Mouse (Mus musculus) embryonic facial prominence, embryonic 11.5 days (tissue): ENCODE results near the gene Tbl2. TPM values are rescaled to one million over a fixed set of nuclear protein-coding genes. Genes with fewer than 3 reads are reported as not detected.

Experiments
- ATAC-seq: fragments of 200-750 bp; cut with Nextera tagmentation; replicated peaks from 2 replicates; pipeline ENCODE4 v1.8.0; 2017; ENCODE audit warnings: low read depth; ENCODE audit not compliant: insufficient number of reproducible peaks, low FRiP score, low TSS enrichment
- DNase-seq: peaks from one replicate; pipeline ENCODE4 v3.0.0-alpha.2; 2015; ENCODE audit warnings: low spot score
- H3K27ac ChIP-seq: fragments of 300-500 bp; sonication (generic); replicated peaks from 2 replicates; pipeline ENCODE4 v1.5.1; 2014; ENCODE audit warnings: mild to moderate bottlenecking, low read depth, low read length, control low read depth
- H3K27me3 ChIP-seq: fragments of 300-500 bp; sonication (generic); 2 replicates; pipeline ENCODE4 v1.6.1; 2014; ENCODE audit warnings: mild to moderate bottlenecking, low read length, moderate library complexity, mixed read lengths; ENCODE audit not compliant: control insufficient read depth, insufficient read depth
- H3K36me3 ChIP-seq: fragments of 300-500 bp; sonication (generic); replicated peaks from 2 replicates; pipeline ENCODE4 v1.6.1; 2014; ENCODE audit warnings: low read depth, mild to moderate bottlenecking, low read length, moderate library complexity, mixed read lengths; ENCODE audit not compliant: control insufficient read depth, insufficient read depth
- H3K4me1 ChIP-seq: fragments of 300-500 bp; sonication (generic); 2 replicates; pipeline ENCODE4 v1.6.1; 2014; ENCODE audit warnings: low read length, mixed read lengths; ENCODE audit not compliant: control insufficient read depth, insufficient read depth
- H3K4me2 ChIP-seq: fragments of 300-500 bp; sonication (generic); 2 replicates; pipeline ENCODE4 v1.6.1; 2014; ENCODE audit warnings: low read depth, mild to moderate bottlenecking, control low read depth, low read length, moderate library complexity
- H3K4me3 ChIP-seq: fragments of 300-500 bp; sonication (generic); 2 replicates; pipeline ENCODE4 v1.5.1; 2014; ENCODE audit warnings: low read depth, low read length, control low read depth
- H3K9ac ChIP-seq: fragments of 300-500 bp; sonication (generic); replicated peaks from 2 replicates; pipeline ENCODE4 v1.6.1; 2014; ENCODE audit warnings: mild to moderate bottlenecking, control low read depth, low read length
- H3K9me3 ChIP-seq: fragments of 300-500 bp; sonication (generic); replicated peaks from 2 replicates; pipeline ENCODE4 v1.6.1; 2016; ENCODE audit warnings: mild to moderate bottlenecking, low read length, inconsistent platforms, mixed read lengths; ENCODE audit not compliant: control insufficient read depth
- WGBS: fragments of 180-500 bp; shearing (Covaris S2); extraction: QIAGEN DNeasy Blood & Tissue Kit; methylation state at CpG from one replicate; pipeline ENCODE4 v1.1.7; 2014; 5-methylcytosine and 5-hydroxymethylcytosine counted together
- polyA plus RNA-seq: library from polyadenylated mRNA; unstranded; fragments of >200 nt; fragmentation: Nextera tagmentation; extraction: Ambion mirVana; gene quantifications from 2 replicates; pipeline ENCODE4 v1.2.1, GENCODE M21; 2014

The Tbl2 gene
- polyA plus RNA-seq, 1 experiment from 2014 or later: 20.8 TPM

DNA sequence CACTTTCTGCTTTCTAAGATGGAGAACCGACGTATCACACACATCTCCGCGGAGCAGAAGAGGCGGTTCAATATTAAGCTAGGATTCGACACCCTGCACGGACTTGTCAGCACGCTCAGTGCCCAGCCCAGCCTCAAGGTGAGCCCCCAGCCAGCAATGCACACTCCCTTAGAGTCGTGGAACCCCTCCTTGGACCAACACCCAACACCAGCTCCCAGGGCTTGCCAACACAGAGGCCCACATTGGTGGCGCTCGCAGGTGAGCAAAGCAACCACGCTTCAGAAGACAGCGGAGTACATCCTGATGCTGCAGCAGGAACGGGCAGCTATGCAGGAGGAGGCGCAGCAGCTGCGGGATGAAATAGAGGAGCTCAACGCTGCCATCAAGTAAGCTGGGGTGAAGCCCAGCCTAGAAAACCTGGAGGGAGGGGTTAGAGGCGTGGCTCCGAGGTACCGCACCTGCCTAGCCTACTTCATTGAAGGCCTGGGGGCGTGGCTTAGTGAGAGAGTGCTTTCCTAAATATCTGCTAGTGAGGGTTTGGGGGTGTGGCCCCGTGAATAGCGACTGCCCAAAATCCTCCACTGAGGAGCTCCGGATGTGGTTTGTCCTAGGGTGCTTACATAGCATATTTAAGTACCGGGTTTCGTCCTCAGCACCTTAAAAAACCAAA lies 15.6 kb upstream of the Tbl2 start:
- H3K27me3 ChIP-seq: peaks cover 25% of the 10 kb centered on the region
- ATAC-seq: no peak; the same call in 1 of the 2 replicates
- H3K9ac ChIP-seq: no peak overlapping the region
- DNase-seq: peak; percentile 51
- H3K4me1 ChIP-seq: no peaks in the 10 kb centered on the region
- 4% methylated on average over 26 of the region's 26 CpGs for WGBS
- no peaks in the 10 kb centered on the region for H3K36me3 ChIP-seq
- no peak overlapping the region for H3K4me3 ChIP-seq
- H3K27ac ChIP-seq: no peak overlapping the region
- no peak overlapping the region; the same call in 1 of the 2 replicates for H3K4me2 ChIP-seq
- H3K9me3 ChIP-seq: no peaks in the 10 kb centered on the region

DNA sequence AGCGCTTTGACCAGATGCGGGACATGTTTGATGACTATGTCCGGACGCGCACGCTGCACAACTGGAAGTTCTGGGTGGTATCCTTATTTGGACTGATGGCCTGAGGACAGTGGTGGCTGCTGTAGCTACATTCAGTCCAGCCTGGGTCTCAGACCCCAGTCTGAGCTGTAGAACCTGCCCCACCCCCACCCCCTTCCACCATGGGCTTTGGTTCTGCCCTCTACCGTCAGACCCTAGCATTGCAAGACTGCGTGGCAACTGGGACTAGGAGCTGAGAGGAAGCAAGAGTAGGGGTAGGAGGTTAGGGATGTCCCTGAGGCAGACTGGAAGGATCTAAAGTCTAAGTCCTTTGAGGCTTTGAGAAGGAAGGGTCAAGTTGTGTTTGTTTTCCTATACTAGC lies 14.9 kb upstream of the Tbl2 start:
- Histone ChIP-seq H3K9me3 (no peaks in the 10 kb centered on the region), H3K4me1 (no peaks in the 10 kb centered on the region), H3K27me3 (peaks cover 25% of the 10 kb centered on the region), H3K27ac (no peak overlapping the region), H3K9ac (no peak overlapping the region), H3K36me3 (no peaks in the 10 kb centered on the region), H3K4me2 (no peak overlapping the region), H3K4me3 (no peak overlapping the region)
- DNase-seq: peak; percentile 61
- ATAC-seq: no peak
- WGBS: 1% methylated on average over 8 of the region's 8 CpGs

DNA sequence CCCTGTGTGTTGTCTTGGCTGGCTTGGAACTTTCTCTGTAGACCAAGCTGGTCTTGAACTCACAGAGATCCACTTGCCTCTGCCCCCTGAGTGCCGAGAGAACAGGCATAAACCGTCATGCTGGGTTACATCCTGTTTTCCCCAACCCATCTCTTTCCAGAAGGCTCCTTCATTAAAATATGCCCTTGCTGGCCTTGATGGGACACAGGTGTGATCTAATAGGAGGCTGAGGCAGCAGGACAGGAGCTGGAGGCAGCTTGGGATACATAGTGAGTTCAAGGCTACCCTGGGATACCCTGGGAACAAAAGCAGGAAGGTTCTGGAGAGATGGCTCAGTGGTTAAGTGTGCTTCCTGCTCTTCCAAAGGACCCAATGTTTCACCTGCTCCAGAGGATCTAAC lies 9.6 kb upstream of the Tbl2 start:
- H3K27ac ChIP-seq: no peak overlapping the region

DNA sequence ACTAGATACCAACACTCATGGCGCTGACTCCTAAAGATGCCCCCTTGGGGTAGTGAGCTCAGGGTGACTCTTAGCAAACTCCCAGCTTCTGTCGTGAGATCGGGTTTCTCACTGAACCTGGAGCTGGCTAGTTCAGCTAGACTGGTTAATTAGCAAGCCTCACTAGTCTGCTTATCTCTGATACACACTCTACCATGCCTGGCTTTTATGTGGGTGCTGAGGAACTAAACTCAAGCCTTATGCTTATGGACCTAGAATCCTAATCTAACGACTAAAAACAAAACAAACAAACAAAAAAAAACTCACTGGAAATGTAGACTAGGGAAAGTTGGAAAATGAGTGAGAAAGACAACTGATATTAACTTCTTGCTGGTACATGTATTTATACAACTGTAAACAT lies 5.0 kb upstream of the Tbl2 start:
- DNase-seq: no peak
- Histone ChIP-seq H3K4me2 (no peak overlapping the region), H3K36me3 (no peaks in the 10 kb centered on the region), H3K9me3 (no peaks in the 10 kb centered on the region), H3K27ac (no peak overlapping the region), H3K27me3 (no peaks in the 10 kb centered on the region), H3K4me3 (no peak overlapping the region), H3K9ac (no peak overlapping the region), H3K4me1 (no peaks in the 10 kb centered on the region)
- 57% methylated on average over 4 of the region's 4 CpGs for WGBS
- no peak for ATAC-seq

More for the DNA sequence above, 9.6 kb upstream of the Tbl2 start:
- ATAC-seq (no peak), DNase-seq (no peak)
- Histone ChIP-seq H3K4me1 (no peaks in the 10 kb centered on the region), H3K36me3 (no peaks in the 10 kb centered on the region), H3K4me3 (no peak overlapping the region), H3K4me2 (no peak overlapping the region), H3K9ac (no peak overlapping the region), H3K27me3 (no peaks in the 10 kb centered on the region), H3K9me3 (no peaks in the 10 kb centered on the region)
- 59% methylated on average over 2 of the region's 2 CpGs for WGBS

DNA sequence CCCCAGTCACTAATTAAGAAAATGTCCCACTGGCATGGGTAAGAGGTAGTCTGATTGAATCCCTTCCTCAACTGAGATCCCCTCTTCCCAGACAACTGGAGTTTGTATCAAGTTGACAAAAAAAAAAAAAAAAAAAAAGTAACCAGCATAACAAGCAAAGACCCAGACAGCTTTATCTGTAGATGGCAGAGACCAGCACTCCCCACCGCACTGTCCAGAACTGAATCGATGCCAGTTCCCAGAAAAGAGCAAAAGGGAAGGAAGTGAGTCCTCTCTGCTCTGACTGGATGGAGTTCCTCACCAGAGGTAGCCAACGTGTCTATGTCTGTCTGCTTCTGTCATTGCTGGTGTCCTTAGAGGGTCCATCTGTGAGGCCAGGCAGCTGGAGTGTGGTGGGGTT lies 3.9 kb upstream of the Tbl2 start:
- Histone ChIP-seq H3K9me3 (no peaks in the 10 kb centered on the region), H3K4me3 (no peak overlapping the region), H3K36me3 (no peaks in the 10 kb centered on the region), H3K9ac (no peak overlapping the region), H3K4me1 (no peaks in the 10 kb centered on the region; the same call in 1 of the 2 replicates), H3K27ac (no peak overlapping the region), H3K27me3 (no peaks in the 10 kb centered on the region), H3K4me2 (no peak overlapping the region)
- DNase-seq (no peak), ATAC-seq (no peak)
- WGBS: 89% methylated on average over 3 of the region's 3 CpGs

DNA sequence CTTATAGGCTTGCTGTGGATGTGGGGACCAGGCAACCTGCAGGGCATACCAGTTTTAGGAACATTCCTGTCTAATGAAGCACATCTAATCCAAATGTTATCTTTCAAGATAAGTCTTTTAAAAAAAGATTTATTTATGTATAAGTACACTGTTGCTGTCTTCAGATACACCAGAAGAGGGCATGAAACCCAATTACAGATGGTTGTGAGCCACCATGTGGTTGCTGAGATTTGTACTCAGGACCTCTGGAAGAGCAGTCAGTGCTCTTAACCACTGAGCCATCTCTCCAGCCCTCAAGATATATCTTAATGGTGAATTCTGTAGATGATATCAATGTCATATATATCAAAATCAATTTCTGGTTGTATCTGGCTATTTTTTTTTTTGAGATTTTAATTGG lies 3.5 kb upstream of the Tbl2 start:
- H3K4me1 ChIP-seq: no peaks in the 10 kb centered on the region; the same call in 1 of the 2 replicates

DNA sequence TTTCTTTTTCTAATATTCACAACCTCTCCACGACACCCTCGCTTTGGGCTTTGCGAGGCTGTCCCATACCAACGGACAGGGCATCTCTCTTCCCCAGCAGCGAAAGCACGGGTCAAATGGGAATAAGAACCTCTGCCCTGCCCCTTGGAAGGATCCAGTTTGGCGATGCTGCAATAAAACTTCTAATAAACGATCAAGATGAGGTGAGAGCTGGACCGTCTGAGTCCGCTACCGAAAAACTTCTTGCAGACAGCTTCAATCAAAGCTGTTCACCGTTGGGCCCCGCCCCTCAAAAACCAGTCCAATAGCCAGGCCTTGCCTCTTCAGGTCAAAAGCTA lies 773 bp upstream of the Tbl2 start:
- no peaks in the 10 kb centered on the region for H3K9me3 ChIP-seq
- ATAC-seq: peak; percentile 2; the same call in 1 of the 2 replicates
- H3K9ac ChIP-seq: peak overlapping the region; percentile 60
- H3K4me3 ChIP-seq: peak overlapping the region; percentile 74
- no peaks in the 10 kb centered on the region; the same call in 1 of the 2 replicates for H3K4me1 ChIP-seq
- no peaks in the 10 kb centered on the region for H3K36me3 ChIP-seq
- H3K4me2 ChIP-seq: peak overlapping the region; percentile 53
- under 1% methylated on average over 13 of the region's 13 CpGs for WGBS
- no peaks in the 10 kb centered on the region for H3K27me3 ChIP-seq
- H3K27ac ChIP-seq: no peak overlapping the region; the same call in 1 of the 2 replicates
- DNase-seq: no peak

More for the DNA sequence above, 3.5 kb upstream of the Tbl2 start:
- no peak for ATAC-seq
- H3K9me3 ChIP-seq: no peaks in the 10 kb centered on the region
- H3K36me3 ChIP-seq: no peaks in the 10 kb centered on the region
- H3K4me2 ChIP-seq: no peak overlapping the region
- H3K27me3 ChIP-seq: no peaks in the 10 kb centered on the region
- no peak for DNase-seq
- no peak overlapping the region for H3K27ac ChIP-seq
- H3K4me3 ChIP-seq: no peak overlapping the region
- H3K9ac ChIP-seq: no peak overlapping the region

DNA sequence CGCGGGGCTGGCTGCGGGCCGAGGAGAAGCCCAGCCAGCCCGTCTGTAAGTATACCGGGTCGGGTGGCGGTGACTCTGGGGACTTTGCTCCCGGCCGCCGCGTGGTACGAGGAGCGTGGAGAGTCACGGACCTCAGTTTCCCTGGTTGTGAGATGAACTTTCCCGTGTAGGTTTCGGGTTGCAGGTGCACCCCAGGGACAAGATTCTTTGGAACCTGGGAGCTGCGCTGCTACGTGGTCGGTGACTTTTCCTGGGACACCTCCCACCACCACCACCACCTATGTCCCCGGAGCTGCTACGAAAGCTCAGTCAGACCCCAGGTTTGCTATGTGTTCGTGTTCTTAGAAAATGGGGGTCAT lies 342 bp downstream of the Tbl2 start:
- no peaks in the 10 kb centered on the region for H3K27me3 ChIP-seq
- WGBS: 0% methylated on average over 19 of the region's 23 CpGs
- H3K4me2 ChIP-seq: peak overlapping the region; percentile 53
- peak; percentile 0; the same call in 1 of the 2 replicates for ATAC-seq
- 0 out of 2 replicates have a peak overlapping the region, but pooled peaks have one; percentile 20 for H3K27ac ChIP-seq
- no peaks in the 10 kb centered on the region; the same call in 1 of the 2 replicates for H3K4me1 ChIP-seq
- peaks cover 4% of the 10 kb centered on the region; the same call in 1 of the 2 replicates for H3K36me3 ChIP-seq
- H3K9ac ChIP-seq: peak overlapping the region; percentile 75
- DNase-seq: no peak
- peak overlapping the region; percentile 74 for H3K4me3 ChIP-seq
- no peaks in the 10 kb centered on the region for H3K9me3 ChIP-seq
